Mouse (Mus musculus): ENCODE measurements around the gene Ahctf1.
"Not testable (repeated sequence)": the region's sequence is repeated elsewhere in the genome, so short reads cannot be mapped to it uniquely, and the experiment has no call there.

Ahctf1 gene

GRCm38 (mm10) chr1:179803513-179804139, at the start of gene Ahctf1:
Gene Ahctf1 (minus strand): TSS chr1:179803680.
- DNase-seq, result peak; percentile 99

- DNase-seq, result peak; percentile 92 to 94
These were observed 44.4 kb upstream of the Ahctf1 start for GRCm38 (mm10) chr1:179847759-179848389.

- no peak for DNase-seq
These were observed 43.7 kb upstream of the Ahctf1 start for GRCm38 (mm10) chr1:179847173-179847572.

- DNase-seq, result no peak
These were observed 42.5 kb upstream of the Ahctf1 start for GRCm38 (mm10) chr1:179845832-179846499.

GRCm38 (mm10) chr1:179844894-179845293, 41.4 kb upstream of the Ahctf1 start:
- peak; percentile 61 to 75 for DNase-seq

GRCm38 (mm10) chr1:179843981-179844380, 40.5 kb upstream of the Ahctf1 start:
- DNase-seq, result no peak

GRCm38 (mm10) chr1:179842568-179842967, 39.1 kb upstream of the Ahctf1 start:
- no peak for DNase-seq

- DNase-seq, result no peak
These were observed 33.2 kb upstream of the Ahctf1 start for GRCm38 (mm10) chr1:179836426-179837404.

- DNase-seq, result no peak
These were observed 32.4 kb upstream of the Ahctf1 start for GRCm38 (mm10) chr1:179835753-179836425.

GRCm38 (mm10) chr1:179833596-179833995, 30.1 kb upstream of the Ahctf1 start:
- no peak for DNase-seq

GRCm38 (mm10) chr1:179832710-179833240, 29.3 kb upstream of the Ahctf1 start:
- no peak for DNase-seq

- no peak for DNase-seq
These were observed 25.4 kb upstream of the Ahctf1 start for GRCm38 (mm10) chr1:179828900-179829299.

GRCm38 (mm10) chr1:179828051-179828450, 24.6 kb upstream of the Ahctf1 start:
- DNase-seq, result no peak

GRCm38 (mm10) chr1:179824549-179824948, 21.1 kb upstream of the Ahctf1 start:
- DNase-seq, result no peak

GRCm38 (mm10) chr1:179818490-179819278, 15.2 kb upstream of the Ahctf1 start:
- DNase-seq, result not testable (repeated sequence)

GRCm38 (mm10) chr1:179814616-179815015, 11.1 kb upstream of the Ahctf1 start:
- no peak for DNase-seq

GRCm38 (mm10) chr1:179813385-179813784, 9.9 kb upstream of the Ahctf1 start:
- no peak for DNase-seq

GRCm38 (mm10) chr1:179808300-179808699, 4.8 kb upstream of the Ahctf1 start:
- no peak for DNase-seq

GRCm38 (mm10) chr1:179807468-179807867, 4.0 kb upstream of the Ahctf1 start:
- no peak for DNase-seq

- DNase-seq, result no peak
These were observed 2.3 kb upstream of the Ahctf1 start for GRCm38 (mm10) chr1:179805751-179806150.
